Mouse (Mus musculus) limb, embryonic 14.5 days (tissue): ENCODE data around the gene Gm49361. TPM values are rescaled to one million over a fixed set of nuclear protein-coding genes. Genes with fewer than 3 reads are reported as not detected.
"Not testable (repeated sequence)": the region's sequence is repeated elsewhere in the genome, so short reads cannot be mapped to it uniquely, and the experiment has no call there.

Experiments used
- ATAC-seq: fragments of 200-750 bp; cut with Nextera tagmentation; 2 replicates; pipeline ENCODE4 v1.8.0; 2017; ENCODE audit warnings: low read depth, moderate number of reproducible peaks, moderate TSS enrichment; ENCODE audit not compliant: low FRiP score
- DNase-seq: peaks from one replicate; pipeline ENCODE4 v3.0.0-alpha.2; 2015; ENCODE audit warnings: low spot score
- H3K27ac ChIP-seq: fragments of 300-500 bp; sonication (generic); replicated peaks from 2 replicates; pipeline ENCODE4 v1.5.1; 2014; ENCODE audit warnings: low read depth, mild to moderate bottlenecking, low read length, moderate library complexity, mixed read lengths
- H3K27me3 ChIP-seq: fragments of 300-500 bp; sonication (generic); 2 replicates; pipeline ENCODE4 v1.6.1; 2014; ENCODE audit warnings: low read length, mixed read lengths; ENCODE audit not compliant: control insufficient read depth, insufficient read depth
- H3K36me3 ChIP-seq: fragments of 300-500 bp; sonication (generic); 2 replicates; pipeline ENCODE4 v1.6.1; 2014; ENCODE audit warnings: mild to moderate bottlenecking, low read length, moderate library complexity, mixed read lengths; ENCODE audit not compliant: control insufficient read depth, insufficient read depth
- H3K4me1 ChIP-seq: fragments of 300-500 bp; sonication (generic); 2 replicates; pipeline ENCODE4 v1.6.1; 2014; ENCODE audit warnings: antibody characterized with exemption, low read length, mixed read lengths; ENCODE audit not compliant: control insufficient read depth, insufficient read depth
- H3K4me2 ChIP-seq: fragments of 300-500 bp; sonication (generic); replicated peaks from 2 replicates; pipeline ENCODE4 v1.6.1; 2014; ENCODE audit warnings: low read depth, mild to moderate bottlenecking, low read length, moderate library complexity; ENCODE audit not compliant: severe bottlenecking
- H3K4me3 ChIP-seq: fragments of 300-500 bp; sonication (generic); replicated peaks from 2 replicates; pipeline ENCODE4 v1.5.1; 2014; ENCODE audit warnings: low read length
- H3K9ac ChIP-seq: fragments of 300-500 bp; sonication (generic); 2 replicates; pipeline ENCODE4 v1.6.1; 2014; ENCODE audit warnings: mild to moderate bottlenecking, low read depth, low read length, moderate library complexity; ENCODE audit not compliant: severe bottlenecking
- H3K9me3 ChIP-seq: fragments of 300-500 bp; sonication (generic); 2 replicates; pipeline ENCODE4 v1.6.1; 2016; ENCODE audit warnings: low read length; ENCODE audit not compliant: control insufficient read depth
- POLR2A ChIP-seq: fragments of 200-500 bp; IDR thresholded peaks from 2 replicates; pipeline ENCODE4 v1.8.0; 2012; ENCODE audit warnings: inconsistent platforms, mild to moderate bottlenecking, moderate library complexity, borderline replicate concordance; ENCODE audit not compliant: insufficient read depth, insufficient read length; ENCODE audit errors: extremely low read depth
- WGBS: fragments of 180-500 bp; shearing (Covaris S2); extraction: QIAGEN DNeasy Blood & Tissue Kit; methylation state at CpG from one replicate; pipeline ENCODE4 v1.1.7; 2014; 5-methylcytosine and 5-hydroxymethylcytosine counted together
- polyA plus RNA-seq, 2 experiments: library from polyadenylated mRNA; depleted of rRNA in 1 of 2; stranded (reverse) in 1 of 2; unstranded in 1 of 2; fragments of >200 nt; fragmentation: Nextera tagmentation in 1 of 2; extraction: Ambion mirVana in 1 of 2; gene quantifications; 2 replicates each; pipeline versions ENCODE4 v1.2.1 to v1.2.3; 2012 to 2014

The Gm49361 gene
- polyA plus RNA-seq, 2 experiments = not detected

DNA sequence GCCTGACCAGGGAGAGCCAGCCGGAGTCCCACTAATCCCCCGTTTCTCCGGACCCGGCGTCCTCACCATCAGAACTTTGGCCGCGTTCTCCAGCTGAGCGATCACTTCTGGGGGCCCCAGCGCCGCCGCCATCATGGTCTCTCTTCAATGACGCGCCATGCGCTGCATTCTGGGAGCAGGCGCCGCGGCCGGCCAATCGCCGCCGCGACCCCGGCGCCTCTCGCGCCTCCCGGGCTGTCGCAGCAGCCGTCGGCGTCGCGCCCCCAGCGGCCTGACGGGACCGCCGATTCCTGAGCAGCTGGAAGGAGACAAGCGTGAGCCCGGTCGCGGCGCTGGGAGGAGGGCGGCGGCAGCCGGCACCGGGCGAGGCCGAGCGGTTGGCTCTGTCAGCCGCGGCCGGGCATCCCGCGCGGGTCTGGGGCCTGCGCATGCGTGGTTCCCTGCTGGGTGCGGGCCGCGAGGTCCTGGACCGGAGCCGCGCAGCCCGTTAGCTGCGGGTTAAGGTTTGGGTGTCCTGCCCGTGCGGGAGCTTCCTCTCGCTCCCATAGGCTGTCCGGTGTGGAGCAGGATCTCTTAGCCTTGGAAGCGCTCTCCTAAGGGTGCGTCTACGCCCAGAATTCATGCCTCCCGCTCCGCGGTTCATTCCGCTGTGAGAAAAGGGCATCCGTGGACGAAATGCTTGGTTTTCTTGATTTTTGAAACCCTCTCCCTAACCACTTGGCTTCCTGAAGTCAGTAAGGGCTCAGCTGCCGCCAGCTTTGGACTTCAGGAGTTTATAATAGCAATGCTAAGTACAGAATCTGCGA lies 80.9 kb downstream of the Gm49361 start, which contains the start of gene Xpo4:
TSS of gene Xpo4 (minus strand) at position 609 of the 806 bp plus-strand sequence.
- no peaks in the 10 kb centered on the region for H3K36me3 ChIP-seq
- ATAC-seq (peak; percentile 96), DNase-seq (peak; percentile 81)
- H3K9me3 ChIP-seq = no peaks in the 10 kb centered on the region
- H3K4me2 ChIP-seq = peak within 1 kb of the TSS; percentile 87
- TF ChIP-seq POLR2A = peak; percentile 65; the same call in 1 of the 2 replicates
- H3K4me3 ChIP-seq = peak within 1 kb of the TSS; percentile 79
- peak within 1 kb of the TSS; percentile 95 for H3K9ac ChIP-seq
- no peaks in the 10 kb centered on the region for H3K27me3 ChIP-seq
- peaks cover 9% of the 10 kb centered on the region for H3K4me1 ChIP-seq
- peak within 1 kb of the TSS; percentile 93 for H3K27ac ChIP-seq
- WGBS = under 1% methylated on average over 76 of the region's 80 CpGs

DNA sequence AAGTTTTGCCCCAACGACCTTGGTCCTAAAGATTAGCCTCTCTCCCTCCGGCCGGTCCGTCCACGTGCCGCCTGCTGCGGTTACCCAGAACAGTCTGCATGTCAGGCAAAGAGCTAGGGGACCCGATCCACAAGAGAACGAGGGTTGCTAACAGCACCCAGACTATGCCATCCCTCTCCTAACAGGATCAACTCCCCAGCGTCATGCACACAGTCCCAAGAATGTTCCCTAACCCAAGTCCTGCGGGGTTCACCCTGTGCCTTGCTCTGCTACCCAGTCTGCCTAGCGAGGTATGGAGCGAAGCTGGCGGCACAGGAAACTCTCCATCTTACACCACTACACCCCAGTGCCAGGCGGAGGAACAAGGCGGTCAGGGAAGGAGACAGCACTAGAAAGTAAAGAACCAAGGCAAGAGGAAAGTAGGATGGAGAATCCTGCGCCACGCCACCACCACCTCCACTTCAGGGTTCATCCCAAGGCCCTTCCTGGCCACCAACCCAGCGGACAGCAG lies 81.5 kb downstream of the Gm49361 start:
- H3K9ac ChIP-seq = peak overlapping the region; percentile 95
- ATAC-seq (peak; percentile 58), DNase-seq (no peak)
- TF ChIP-seq POLR2A = no peak
- H3K4me3 ChIP-seq = peak overlapping the region; percentile 79
- no peaks in the 10 kb centered on the region for H3K27me3 ChIP-seq
- WGBS = 1% methylated on average over 19 of the region's 19 CpGs
- peak overlapping the region; percentile 87 for H3K4me2 ChIP-seq
- H3K4me1 ChIP-seq = peaks cover 9% of the 10 kb centered on the region
- H3K9me3 ChIP-seq = no peaks in the 10 kb centered on the region
- H3K36me3 ChIP-seq = no peaks in the 10 kb centered on the region
- H3K27ac ChIP-seq = peak overlapping the region; percentile 93

DNA sequence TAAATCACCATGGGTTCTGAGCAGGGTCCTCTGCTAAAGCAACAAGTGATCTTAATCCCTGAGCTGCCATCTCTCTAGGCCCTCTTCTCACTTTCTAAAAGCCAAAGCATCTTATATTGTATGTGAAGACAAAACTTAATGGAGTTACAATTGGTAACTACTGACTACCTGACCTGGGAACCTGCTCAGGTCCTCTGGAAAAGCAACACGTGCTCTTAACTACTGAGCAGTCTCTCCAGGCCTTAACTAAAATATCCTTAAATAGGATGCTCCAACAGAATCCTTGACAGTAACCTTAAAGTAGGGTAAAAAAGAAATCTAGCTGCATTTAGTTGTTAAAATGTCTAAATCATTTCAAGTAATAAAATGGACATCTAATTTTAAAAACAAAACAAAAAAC lies 82.3 kb downstream of the Gm49361 start:
- TF ChIP-seq POLR2A = no peak
- ATAC-seq (no peak), DNase-seq (no peak)
- H3K36me3 ChIP-seq = 0 out of 2 replicates have a peak, but pooled peaks cover 2% of the 10 kb centered on the region
- no peaks in the 10 kb centered on the region for H3K9me3 ChIP-seq
- H3K4me2 ChIP-seq = peak overlapping the region; percentile 87
- 37% methylated on average over 1 of the region's 1 CpGs for WGBS
- no peak overlapping the region for H3K27ac ChIP-seq
- peaks cover 9% of the 10 kb centered on the region for H3K4me1 ChIP-seq
- peak overlapping the region; percentile 79 for H3K4me3 ChIP-seq
- no peaks in the 10 kb centered on the region for H3K27me3 ChIP-seq
- peak overlapping the region; percentile 95 for H3K9ac ChIP-seq

DNA sequence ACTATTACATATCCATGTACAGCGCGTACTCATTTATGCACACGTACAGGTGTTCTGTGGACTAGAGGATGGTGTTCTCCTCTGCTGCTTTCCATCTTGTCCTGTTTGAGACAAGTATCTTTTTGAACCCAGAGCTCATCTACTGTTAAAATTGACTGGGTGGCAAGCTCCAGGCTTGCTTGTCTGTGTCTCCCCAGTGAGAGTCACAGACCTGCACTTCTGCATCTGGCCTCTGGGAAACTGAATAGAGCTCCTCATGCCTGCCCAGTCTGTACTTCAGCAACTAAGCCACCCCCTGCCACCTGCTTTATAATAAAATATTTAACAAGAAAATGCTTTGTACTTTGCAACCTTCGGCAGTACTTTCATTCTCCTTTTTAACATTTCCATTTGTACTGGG lies 87.6 kb downstream of the Gm49361 start:
- Histone ChIP-seq H3K36me3 (0 out of 2 replicates have a peak, but pooled peaks cover 2% of the 10 kb centered on the region), H3K4me2 (no peak overlapping the region), H3K9me3 (no peaks in the 10 kb centered on the region), H3K27me3 (no peaks in the 10 kb centered on the region), H3K4me1 (no peaks in the 10 kb centered on the region; the same call in 1 of the 2 replicates), H3K9ac (no peak overlapping the region), H3K4me3 (no peak overlapping the region), H3K27ac (no peak overlapping the region)
- DNase-seq (no peak), ATAC-seq (no peak)
- TF ChIP-seq POLR2A = no peak
- 91% methylated on average over 4 of the region's 4 CpGs for WGBS

DNA sequence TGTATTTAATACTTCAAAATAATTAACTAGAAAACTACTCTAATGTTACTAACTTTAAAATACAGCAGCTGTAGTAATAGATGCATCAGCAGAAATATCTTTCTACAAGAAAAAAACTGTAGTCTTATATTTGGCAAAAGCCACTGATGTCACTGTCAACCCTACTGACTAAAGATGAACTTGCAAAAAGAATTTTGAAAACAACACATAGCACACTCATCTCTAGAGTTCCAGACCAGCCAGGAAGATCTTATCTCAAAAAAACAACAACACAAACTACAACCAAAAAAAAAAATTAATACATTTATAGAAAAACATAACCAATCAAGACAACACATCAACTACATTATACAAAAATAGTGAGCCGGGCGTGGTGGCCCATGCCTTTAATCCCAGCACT lies 88.4 kb downstream of the Gm49361 start:
- H3K36me3 ChIP-seq = 0 out of 2 replicates have a peak, but pooled peaks cover 2% of the 10 kb centered on the region
- no peak overlapping the region for H3K4me2 ChIP-seq
- H3K27me3 ChIP-seq = no peaks in the 10 kb centered on the region
- DNase-seq (no peak), ATAC-seq (no peak)
- H3K9me3 ChIP-seq = no peaks in the 10 kb centered on the region
- no peaks in the 10 kb centered on the region for H3K4me1 ChIP-seq
- no peak for TF ChIP-seq POLR2A
- H3K4me3 ChIP-seq = no peak overlapping the region
- H3K9ac ChIP-seq = no peak overlapping the region
- no peak overlapping the region for H3K27ac ChIP-seq
- 98% methylated on average over 2 of the region's 2 CpGs for WGBS

DNA sequence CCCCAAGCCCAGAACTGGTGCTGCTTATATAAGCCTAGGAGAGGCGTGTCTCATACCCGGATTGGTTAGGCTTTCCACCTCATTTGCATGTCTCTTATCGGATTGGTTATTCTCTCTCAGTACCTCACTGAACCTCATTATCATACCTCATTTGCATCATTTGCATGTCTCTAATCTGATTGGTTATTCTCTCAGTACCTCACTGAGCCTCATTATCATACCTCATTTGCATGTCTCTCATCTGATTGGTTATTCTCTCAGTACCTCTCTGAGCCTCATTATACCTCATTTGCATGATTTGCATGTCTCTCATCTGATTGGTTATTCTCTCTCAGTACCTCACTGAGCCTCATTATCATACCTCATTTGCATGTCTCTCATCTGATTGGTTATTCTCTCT lies 89.4 kb downstream of the Gm49361 start:
- H3K4me3 ChIP-seq, H3K4me1 ChIP-seq, H3K9ac ChIP-seq, DNase-seq, H3K27me3 ChIP-seq, H3K27ac ChIP-seq, H3K4me2 ChIP-seq, H3K36me3 ChIP-seq, H3K9me3 ChIP-seq, ATAC-seq: not testable (repeated sequence)
- WGBS = 100% methylated on average over 3 of the region's 3 CpGs
